Mouse (Mus musculus) CH12.LX (cell line): Measurements from ENCODE around the gene Cdadc1.

Experiments
- CTCF ChIP-seq, 2 experiments: IDR thresholded peaks in 1 of 2; conservative IDR thresholded peaks in 1 of 2; 2 replicates each; pipeline ENCODE4 v1.5.1; 2011 to 2012; ENCODE audit warnings: low read depth in 2 of 2, low read length in 2 of 2, improper control_type of control experiment in 1 of 2, inconsistent platforms in 1 of 2, mild to moderate bottlenecking in 1 of 2, moderate library complexity in 1 of 2
- ETS1 ChIP-seq: conservative IDR thresholded peaks from 2 replicates; pipeline ENCODE4 v1.6.1; 2012; ENCODE audit warnings: low read depth, mild to moderate bottlenecking, inconsistent platforms, low read length, improper control_type of control experiment, moderate library complexity
- GABPA ChIP-seq: IDR thresholded peaks from 2 replicates; pipeline ENCODE4 v1.6.1; 2012; ENCODE audit warnings: low read depth, low read length, improper control_type of control experiment, inconsistent platforms; ENCODE audit not compliant: insufficient replicate concordance
- MXI1 ChIP-seq: IDR thresholded peaks from 2 replicates; pipeline ENCODE4 v1.6.1; 2011; ENCODE audit warnings: mild to moderate bottlenecking, low read depth, low read length, improper control_type of control experiment
- TBP ChIP-seq: conservative IDR thresholded peaks from 2 replicates; pipeline ENCODE4 v1.6.1; 2011; ENCODE audit warnings: low read depth, low read length, improper control_type of control experiment
- ZC3H11A ChIP-seq: IDR thresholded peaks from 2 replicates; pipeline ENCODE4 v1.6.1; 2012; ENCODE audit warnings: low read depth, mild to moderate bottlenecking, inconsistent platforms, low read length, improper control_type of control experiment

DNA sequence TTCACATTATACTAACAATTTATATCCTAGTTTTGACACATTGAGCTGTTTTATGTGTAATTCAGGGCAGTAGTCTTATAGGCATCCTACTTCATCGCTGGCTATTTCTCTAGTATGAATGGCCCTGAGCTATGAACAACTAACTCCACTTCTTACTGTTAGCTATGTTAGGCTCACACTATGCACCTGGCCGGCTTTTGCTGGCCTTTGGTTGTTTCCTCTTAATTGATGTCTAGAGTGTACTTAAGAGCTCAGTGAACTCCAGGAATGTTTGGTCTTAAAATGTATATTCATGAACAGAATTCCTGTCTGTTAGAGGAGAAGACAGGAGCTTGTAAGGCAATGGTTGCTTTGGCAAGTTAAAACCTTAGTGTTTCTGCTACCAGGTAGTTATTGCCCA is 57.5 kb downstream of the Cdadc1 start:
- no peak for TF ChIP-seq CTCF (conservative IDR thresholded peaks at IDR 0.05 in 1 of 2, IDR thresholded peaks at IDR 0.05 in 1 of 2; ENCODE audit: low read depth in 2 of 2, low read length in 2 of 2)
- no peak for TF ChIP-seq GABPA
- TF ChIP-seq TBP = no peak
- no peak for TF ChIP-seq ZC3H11A
- no peak for TF ChIP-seq ETS1
- no peak for TF ChIP-seq MXI1
